Mouse (Mus musculus) CH12.LX (cell line): ENCODE data around the gene Insrr.

Source experiments
- CTCF ChIP-seq, 2 experiments: IDR thresholded peaks in 1 of 2; conservative IDR thresholded peaks in 1 of 2; 2 replicates each; pipeline ENCODE4 v1.5.1; 2011 to 2012; ENCODE audit warnings: low read depth in 2 of 2, low read length in 2 of 2, improper control_type of control experiment in 1 of 2, inconsistent platforms in 1 of 2, mild to moderate bottlenecking in 1 of 2, moderate library complexity in 1 of 2
- HCFC1 ChIP-seq: IDR thresholded peaks from 2 replicates; pipeline ENCODE4 v1.6.1; 2012; ENCODE audit warnings: low read depth, mild to moderate bottlenecking, inconsistent platforms, low read length, improper control_type of control experiment
- MAFK ChIP-seq: IDR thresholded peaks from 2 replicates; pipeline ENCODE4 v1.6.1; 2011; ENCODE audit warnings: low read length, improper control_type of control experiment; ENCODE audit not compliant: insufficient replicate concordance
- MAX ChIP-seq: IDR thresholded peaks from 2 replicates; pipeline ENCODE4 v1.6.1; 2011; ENCODE audit warnings: low read length, improper control_type of control experiment
- ZKSCAN1 ChIP-seq: IDR thresholded peaks from 2 replicates; pipeline ENCODE4 v1.6.1; 2012; ENCODE audit warnings: low read depth, inconsistent platforms, low read length, improper control_type of control experiment, borderline replicate concordance

DNA sequence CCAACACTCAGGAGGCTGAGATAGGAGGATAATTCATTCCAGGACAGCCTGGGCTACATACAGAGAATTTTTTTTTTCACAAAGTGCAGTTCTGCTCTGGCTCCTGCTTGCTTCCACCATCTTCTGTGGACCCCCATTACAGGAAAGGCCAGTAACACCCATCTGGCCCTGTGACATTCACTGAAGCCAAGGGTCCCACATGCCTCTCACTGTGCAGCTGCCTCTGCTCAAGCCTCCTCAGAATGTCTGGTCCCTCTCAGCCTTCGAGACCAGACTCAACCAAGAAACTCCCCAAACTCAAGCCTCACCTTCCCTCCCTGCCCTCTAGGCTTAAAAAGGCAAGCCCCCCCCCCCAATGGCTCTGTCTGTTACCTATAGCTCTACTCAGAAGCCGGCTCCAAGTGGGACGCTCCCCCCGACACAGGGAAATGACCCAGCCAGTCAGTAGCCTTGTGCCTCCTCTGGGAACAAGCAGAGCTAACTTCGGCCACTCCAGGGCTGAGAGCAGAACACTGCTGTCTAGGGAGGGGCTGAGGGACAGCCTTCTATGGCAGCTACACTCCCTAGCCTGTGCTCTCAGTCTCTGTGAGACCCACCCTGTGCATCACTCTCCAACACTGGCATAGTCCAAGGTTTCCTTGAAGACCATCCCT, 31.0 kb upstream of the Insrr start:
- TF ChIP-seq MAX, result no peak
- TF ChIP-seq CTCF (conservative IDR thresholded peaks at IDR 0.05 in 1 of 2, IDR thresholded peaks at IDR 0.05 in 1 of 2; ENCODE audit: low read depth in 2 of 2, low read length in 2 of 2), result no peak
- TF ChIP-seq MAFK, result no peak
- no peak for TF ChIP-seq HCFC1
- TF ChIP-seq ZKSCAN1, result no peak
